Mouse (Mus musculus): Measurements from ENCODE around the gene Gsk3a.
A peak's percentile ranks its signal among the peaks of the same experiment; 100 is the strongest.
"Not testable (repeated sequence)": the region's sequence is repeated elsewhere in the genome, so short reads cannot be mapped to it uniquely, and the experiment has no call there.

Gene Gsk3a

GRCm38 (mm10) chr7:25273259-25274241 is 35.9 kb upstream of the Gsk3a start:
- DNase-seq (ENCODE audit: low read depth, low spot score), result no peak

GRCm38 (mm10) chr7:25272445-25273258 is 35.0 kb upstream of the Gsk3a start:
- no peak for DNase-seq (ENCODE audit: low read depth, low spot score)

DNA sequence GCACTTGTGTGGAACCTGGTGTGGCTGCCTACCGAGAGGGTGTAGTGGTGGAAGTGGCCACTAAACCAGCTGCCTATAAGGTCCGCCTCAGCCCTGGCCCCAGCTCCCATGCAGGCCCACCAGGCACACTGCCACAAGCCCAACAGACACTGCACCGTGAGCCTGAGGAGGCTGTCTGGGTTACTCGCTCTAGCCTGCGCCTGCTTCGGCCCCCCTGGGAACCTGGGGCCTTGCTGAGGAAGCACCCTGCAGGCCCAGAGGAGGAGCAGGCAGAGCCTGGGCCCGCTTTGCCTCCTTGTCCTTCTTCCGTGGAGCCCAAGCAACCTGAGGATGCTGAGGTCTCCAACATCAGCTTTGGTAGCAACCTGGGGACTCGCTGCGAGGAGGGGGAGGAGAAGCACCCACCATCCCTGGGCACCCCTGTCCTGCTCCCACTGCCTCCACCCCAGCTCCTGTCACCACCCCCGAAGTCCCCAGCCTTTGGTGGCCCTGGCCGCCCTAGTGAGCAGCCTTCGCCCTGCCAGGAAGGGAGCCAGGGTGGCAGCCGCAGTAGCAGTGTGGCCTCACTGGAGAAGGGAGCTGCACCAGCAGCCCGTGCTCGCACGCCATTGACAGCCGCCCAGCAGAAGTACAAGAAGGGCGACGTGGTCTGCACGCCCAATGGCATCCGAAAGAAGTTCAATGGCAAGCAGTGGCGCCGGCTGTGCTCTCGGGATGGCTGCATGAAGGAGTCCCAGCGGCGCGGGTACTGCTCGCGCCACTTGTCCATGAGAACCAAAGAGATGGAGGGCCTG is 34.2 kb upstream of the Gsk3a start:
- DNase-seq (ENCODE audit: low read depth, low spot score), result no peak

- DNase-seq (ENCODE audit: low read depth, low spot score), result no peak
These were observed 33.3 kb upstream of the Gsk3a start for GRCm38 (mm10) chr7:25270652-25271633.

GRCm38 (mm10) chr7:25269545-25270271 is 32.1 kb upstream of the Gsk3a start:
- peak; percentile 72 for DNase-seq (ENCODE audit: low read depth, low spot score)

DNA sequence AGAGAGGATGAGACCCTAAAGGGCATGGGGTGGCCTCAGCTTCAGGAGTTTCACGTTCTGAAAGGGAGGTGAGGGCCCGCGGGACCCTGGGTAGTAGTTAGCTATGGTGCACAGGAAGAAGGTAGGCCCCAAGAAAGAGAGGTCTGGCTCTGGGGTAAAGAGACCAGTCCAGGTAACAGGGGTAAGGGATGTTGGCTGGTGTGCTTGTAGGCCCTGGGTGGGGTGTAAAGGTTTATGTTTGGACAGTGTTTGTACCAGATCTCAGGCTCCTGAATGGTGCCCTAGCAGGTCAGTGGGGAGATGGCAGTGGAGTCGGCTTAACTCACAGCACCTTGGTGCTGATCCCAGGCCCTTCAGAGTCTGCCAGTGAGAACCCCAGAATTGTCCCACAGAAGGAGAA is 31.4 kb upstream of the Gsk3a start:
- DNase-seq (ENCODE audit: low read depth, low spot score), result peak; percentile 57

DNA sequence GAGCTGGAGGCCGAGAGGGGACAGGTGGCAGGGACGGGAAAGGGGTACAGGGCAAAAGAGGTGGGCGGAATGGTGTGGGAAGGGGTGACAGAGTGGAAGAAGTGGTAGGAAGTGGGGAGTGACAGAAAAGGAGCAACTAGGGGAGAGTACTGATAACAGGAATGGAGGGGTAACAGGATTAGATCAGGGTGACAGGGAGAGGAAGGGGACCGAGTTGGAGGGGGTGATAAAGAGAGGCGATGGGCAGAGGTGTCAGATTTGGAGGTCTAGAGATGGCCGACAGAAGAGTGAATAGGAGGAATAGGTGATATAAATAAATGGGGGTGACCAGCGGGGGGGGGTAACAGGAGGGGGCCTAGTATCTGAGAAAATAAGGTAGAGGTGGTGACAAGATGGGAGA is 30.9 kb upstream of the Gsk3a start:
- DNase-seq (ENCODE audit: low read depth, low spot score), result no peak

GRCm38 (mm10) chr7:25267751-25268463 is 30.3 kb upstream of the Gsk3a start:
- peak; percentile 100 for DNase-seq (ENCODE audit: low read depth, low spot score)

DNA sequence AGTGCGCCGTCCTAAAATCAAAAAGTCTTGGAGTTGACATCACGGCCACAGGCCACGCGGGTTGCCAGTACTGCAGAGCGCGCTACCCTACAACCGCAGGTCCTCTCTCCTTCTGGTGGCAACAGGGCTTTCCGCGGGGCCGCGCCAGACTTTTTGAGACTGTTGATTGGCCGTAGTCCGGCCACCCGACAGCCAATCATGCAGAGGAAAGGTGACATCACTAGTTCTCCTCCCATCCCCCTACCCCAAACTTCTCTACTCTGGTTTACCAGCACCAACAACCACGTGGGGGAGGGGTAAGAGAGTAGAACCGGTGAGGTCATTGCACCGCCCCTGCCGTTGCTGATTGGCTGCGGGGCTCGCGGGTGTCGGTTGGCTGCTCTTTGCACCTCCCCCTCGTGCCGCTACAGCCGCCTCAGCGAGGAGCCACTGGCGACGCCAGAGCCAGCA is 29.7 kb upstream of the Gsk3a start, which contains the start of gene Cic:
Cic (plus strand) TSS at position 404 of the 450 bp plus-strand sequence.
- DNase-seq (ENCODE audit: low read depth, low spot score), result peak; percentile 100

DNA sequence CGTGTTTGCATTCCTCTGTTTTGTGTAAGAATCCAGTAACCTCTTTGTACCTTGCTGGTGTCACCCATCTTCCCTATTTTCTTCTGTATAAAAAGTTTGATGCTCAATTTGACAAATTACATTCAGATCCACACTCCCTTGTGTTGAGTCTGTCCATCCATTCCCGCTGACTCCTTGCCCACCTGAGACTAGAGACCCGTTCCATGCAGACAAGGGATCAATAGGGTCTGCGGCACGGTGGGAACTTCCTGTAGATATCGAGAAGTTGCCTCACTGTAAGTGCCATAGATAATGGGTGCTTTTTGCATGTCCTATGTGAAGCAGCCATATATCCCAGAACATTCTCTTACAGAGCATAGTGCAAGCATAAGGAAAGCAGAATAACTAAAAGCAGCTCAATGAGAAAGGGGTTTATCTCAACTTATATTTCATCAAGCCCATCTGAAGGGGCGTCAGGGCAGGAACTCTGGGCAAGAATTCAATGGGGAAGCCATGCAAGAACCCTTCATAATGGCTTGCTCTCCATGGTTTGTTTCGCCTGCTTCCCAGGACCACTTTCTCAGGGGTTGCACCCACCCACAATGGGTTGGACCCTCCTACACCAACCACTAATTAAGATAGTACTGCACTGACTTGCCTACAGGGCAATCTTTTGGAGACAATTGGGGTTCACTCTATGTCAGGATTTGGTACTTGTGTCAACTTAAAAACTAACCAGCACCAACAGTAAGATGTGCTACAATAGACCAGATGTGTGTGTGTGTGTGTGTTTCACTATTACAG is 28.7 kb upstream of the Gsk3a start:
- no peak for DNase-seq (ENCODE audit: low read depth, low spot score)

DNA sequence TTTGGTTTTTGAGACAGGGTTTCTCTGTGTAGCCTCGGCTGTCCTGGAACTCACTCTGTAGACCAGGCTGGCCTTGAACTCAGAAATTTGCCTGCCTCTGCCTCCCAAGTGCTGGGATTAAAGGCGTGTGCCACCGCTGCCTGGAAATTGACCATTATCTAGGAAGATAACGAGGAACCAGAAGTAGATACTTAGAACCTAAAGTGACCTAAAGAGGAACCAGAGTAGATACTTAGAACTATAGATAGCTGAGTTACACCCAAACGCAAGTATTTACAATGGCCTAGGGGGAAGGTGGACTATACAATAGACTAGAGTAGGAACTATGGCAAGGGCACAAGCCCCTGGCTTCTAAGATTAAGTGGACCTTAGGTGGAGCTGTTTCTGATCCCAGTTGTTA is 28.1 kb upstream of the Gsk3a start:
- not testable (repeated sequence) for DNase-seq (ENCODE audit: low read depth, low spot score)

DNA sequence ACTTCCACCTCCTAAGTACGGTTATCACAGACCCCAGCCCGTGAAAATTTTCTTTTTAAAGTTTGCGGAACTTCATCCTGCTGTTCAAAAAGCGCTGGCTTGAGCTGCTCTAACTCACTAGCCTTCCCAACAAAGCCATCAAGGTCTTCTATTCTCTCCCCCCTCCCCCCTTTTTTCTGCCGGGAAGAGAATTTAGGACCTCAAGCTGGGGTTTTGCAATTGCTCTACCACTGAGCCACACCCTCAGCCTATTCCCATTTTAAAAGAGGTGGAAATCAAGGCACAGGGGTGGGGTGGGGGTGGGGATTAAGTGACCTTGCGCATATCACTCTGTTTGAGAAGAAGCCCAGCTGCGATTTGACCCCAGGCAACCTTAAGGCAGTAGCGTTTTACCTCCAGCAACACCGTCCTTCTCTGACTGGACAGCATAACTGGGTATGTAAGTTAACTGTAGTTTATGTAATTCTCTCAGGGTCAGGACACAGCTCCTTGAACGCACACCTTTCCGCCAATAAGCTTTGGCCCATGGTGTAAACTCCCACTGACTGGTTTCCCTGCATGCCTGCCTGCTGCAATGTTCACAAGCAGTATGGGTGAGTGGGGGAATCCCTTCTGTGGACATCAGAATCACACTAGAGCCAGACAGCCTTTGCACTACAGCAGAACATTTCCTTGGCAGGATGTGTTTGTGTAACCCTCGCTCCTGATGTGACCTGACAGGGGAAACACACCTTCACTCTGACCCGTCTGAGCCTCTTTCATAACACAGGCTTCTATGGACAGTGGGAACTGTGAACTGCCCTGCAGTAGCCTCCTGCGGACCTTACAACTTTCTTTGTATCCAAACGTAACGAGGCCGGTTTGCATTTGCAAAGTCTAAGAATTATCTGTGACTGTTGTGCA is 26.6 kb upstream of the Gsk3a start:
- DNase-seq (ENCODE audit: low read depth, low spot score), result no peak

- DNase-seq (ENCODE audit: low read depth, low spot score), result no peak
These were observed 24.2 kb upstream of the Gsk3a start for GRCm38 (mm10) chr7:25261896-25262295.

DNA sequence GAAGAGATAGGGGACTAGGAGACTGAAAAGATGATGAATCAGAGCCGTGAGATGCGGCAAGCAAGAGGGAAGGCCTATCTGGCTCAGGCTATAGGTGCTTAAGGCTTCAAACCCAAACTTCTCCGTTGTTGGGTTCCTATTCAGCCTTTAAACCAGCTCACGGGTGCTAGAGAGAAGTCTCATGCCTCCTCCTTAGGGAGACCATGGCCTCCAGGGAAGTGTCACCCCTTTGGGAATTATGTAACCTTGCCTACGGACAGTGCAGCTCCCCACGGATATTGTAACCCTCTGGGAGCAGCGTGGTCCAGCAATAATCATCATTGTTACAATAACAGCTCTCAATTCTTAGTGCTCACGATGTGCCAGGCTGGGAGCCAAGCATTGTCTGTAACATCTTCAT is 14.2 kb upstream of the Gsk3a start:
- DNase-seq (ENCODE audit: low read depth, low spot score), result no peak

GRCm38 (mm10) chr7:25251071-25251791 is 13.6 kb upstream of the Gsk3a start:
- DNase-seq (ENCODE audit: low read depth, low spot score), result no peak
